Mouse (Mus musculus) kidney, adult 11 months (tissue): ENCODE measurements around the gene Dock6.
"Not testable (repeated sequence)": the region's sequence is repeated elsewhere in the genome, so short reads cannot be mapped to it uniquely, and the experiment has no call there.

Experiments
- DNase-seq: peaks from one replicate; pipeline ENCODE4 v3.0.0; 2022

The Dock6 gene

GRCm38 (mm10) chr9:21803986-21804644, 48.3 kb downstream of the Dock6 start:
- peak; percentile 57 for DNase-seq

GRCm38 (mm10) chr9:21801591-21801990, 50.8 kb downstream of the Dock6 start:
- DNase-seq = no peak

- DNase-seq = no peak
These were observed 51.3 kb downstream of the Dock6 start for GRCm38 (mm10) chr9:21801121-21801520.

- DNase-seq = no peak
These were observed 53.5 kb downstream of the Dock6 start for GRCm38 (mm10) chr9:21799010-21799350.

DNA sequence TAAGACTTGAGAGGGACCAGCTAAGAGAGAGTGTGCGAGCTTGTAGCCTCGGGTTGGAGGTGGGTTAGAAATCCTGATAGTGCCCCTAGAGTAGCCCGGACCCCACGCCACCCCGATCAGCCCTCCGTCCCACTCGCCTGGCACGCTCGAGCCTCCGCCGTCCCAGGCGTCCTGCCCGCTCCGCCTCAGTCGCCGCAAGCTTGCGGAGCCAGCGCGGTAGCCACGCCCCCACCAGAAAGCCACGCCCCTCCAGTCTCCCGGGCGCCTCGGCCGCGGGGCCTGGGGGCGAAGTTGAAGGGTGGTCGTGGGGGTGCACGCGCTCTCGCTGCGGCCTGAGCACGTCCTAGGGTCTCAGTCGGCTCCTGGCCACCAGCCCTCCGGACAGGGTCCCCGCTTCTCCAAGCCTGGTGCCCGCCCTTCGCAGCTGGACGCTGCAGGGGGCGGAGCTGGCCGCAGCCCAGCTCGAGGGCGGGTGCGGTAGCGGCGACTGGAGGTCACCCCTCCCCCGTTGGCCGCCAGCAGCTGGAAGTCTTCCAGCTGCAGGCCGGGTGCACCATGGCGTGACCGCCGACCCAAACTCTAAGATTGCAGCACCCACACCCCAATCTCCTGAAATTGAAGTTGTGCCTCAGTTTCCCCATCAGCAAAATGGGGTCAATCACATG, 54.0 kb downstream of the Dock6 start, which contains the start of gene Kank2:
Kank2 (minus strand) TSS at position 400 of the 665 bp plus-strand sequence.
- DNase-seq = peak; percentile 84

DNA sequence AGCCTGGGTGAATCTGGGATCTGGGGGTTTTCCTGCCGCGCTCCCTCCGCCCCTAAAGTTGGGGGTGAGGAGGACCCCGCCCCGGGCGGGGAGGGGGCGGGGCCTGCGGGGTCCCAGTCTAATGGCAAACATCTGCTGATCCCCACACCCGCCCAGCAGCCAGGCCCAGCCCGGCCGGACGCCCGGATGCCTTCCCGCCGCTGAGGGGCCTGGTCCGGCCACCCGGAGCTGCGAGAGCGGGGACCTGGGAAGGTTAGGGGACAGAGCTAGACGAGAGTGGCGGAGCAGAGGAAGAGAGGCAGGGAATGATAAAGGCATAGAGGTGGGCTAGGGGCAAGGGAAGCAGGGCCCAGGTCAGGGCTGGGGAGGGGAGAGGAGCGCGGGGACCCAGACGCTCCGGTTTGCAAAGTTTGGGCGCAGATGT, 54.5 kb downstream of the Dock6 start:
- DNase-seq = peak; percentile 54

- no peak for DNase-seq
These were observed 55.5 kb downstream of the Dock6 start for GRCm38 (mm10) chr9:21796919-21797318.

- peak; percentile 27 for DNase-seq
These were observed 56.2 kb downstream of the Dock6 start for GRCm38 (mm10) chr9:21796259-21796658.

GRCm38 (mm10) chr9:21795579-21795978, 56.9 kb downstream of the Dock6 start:
- no peak for DNase-seq

DNA sequence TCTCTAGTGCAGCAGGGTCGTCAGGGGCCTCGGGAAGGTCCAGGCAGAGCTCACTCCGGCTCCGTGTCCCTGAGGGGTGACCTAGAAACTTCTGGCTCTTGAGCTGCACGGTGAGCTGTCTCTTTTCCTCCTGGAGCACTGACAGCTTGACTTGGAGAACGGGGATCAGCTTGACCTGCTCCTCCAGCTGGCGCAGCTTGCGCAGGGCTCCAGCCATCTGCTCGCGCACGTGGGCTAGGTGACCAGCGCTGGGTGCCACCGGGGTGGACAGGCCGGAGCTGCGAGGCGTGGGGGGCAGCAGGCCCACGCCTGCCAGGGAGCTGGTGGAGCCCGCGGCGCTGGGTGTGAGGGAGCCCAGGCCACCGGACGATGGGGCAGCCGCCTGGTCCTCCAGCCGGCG, 57.5 kb downstream of the Dock6 start:
- DNase-seq = no peak

DNA sequence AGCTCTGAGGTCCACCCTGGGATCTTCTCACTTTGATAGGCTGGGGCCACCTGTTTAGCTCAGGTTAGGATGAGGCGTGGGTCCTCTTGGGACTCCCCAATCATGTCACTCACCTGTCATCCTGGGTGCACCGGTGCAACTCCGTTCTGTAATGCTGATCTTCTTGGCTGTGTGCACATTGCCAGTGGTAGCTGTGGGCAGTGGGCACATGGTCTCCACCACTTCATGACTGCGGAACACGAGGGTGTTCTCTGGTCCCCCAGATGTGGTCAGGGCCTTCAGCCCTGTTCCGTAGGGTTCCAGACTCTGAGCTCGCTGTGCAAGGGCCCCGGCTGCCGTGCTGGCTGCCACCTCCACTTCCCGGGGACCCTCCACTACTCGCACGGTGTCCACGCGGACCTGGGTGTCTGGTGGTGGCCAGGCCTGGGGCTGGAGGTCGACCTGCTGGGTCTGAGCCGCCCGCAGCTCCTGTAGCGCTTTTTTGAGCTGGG, 58.0 kb downstream of the Dock6 start:
- DNase-seq = no peak

- not testable (repeated sequence) for DNase-seq
These were observed 58.9 kb downstream of the Dock6 start for GRCm38 (mm10) chr9:21793507-21793906.

- peak; percentile 38 for DNase-seq
These were observed 59.8 kb downstream of the Dock6 start for GRCm38 (mm10) chr9:21792644-21793043.

GRCm38 (mm10) chr9:21791861-21792260, 60.6 kb downstream of the Dock6 start:
- peak; percentile 52 for DNase-seq

DNA sequence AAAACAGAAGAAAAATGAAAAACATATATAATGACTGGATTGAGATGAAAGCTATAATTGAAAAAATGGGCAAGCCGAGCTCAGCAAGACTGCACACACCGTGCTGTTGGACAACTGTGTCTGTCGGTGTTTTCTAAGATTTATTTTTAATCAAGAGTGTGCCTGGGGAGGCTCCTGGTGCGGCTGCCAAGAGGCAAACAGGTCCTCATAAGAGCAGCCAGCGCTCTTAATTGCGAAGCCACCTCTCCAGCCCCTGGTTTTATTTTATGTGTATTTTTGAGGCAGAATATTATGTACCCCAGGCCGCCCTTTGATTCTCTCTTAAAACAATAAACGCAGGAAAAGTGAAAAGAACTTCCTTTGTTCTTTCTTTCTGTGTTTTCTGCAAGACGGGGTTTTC, 64.2 kb downstream of the Dock6 start:
- no peak for DNase-seq

GRCm38 (mm10) chr9:21787654-21788053, 64.8 kb downstream of the Dock6 start:
- no peak for DNase-seq

GRCm38 (mm10) chr9:21786906-21787305, 65.5 kb downstream of the Dock6 start:
- no peak for DNase-seq

GRCm38 (mm10) chr9:21786309-21786708, 66.1 kb downstream of the Dock6 start:
- not testable (repeated sequence) for DNase-seq

GRCm38 (mm10) chr9:21784517-21785307, 67.7 kb downstream of the Dock6 start:
- no peak for DNase-seq

DNA sequence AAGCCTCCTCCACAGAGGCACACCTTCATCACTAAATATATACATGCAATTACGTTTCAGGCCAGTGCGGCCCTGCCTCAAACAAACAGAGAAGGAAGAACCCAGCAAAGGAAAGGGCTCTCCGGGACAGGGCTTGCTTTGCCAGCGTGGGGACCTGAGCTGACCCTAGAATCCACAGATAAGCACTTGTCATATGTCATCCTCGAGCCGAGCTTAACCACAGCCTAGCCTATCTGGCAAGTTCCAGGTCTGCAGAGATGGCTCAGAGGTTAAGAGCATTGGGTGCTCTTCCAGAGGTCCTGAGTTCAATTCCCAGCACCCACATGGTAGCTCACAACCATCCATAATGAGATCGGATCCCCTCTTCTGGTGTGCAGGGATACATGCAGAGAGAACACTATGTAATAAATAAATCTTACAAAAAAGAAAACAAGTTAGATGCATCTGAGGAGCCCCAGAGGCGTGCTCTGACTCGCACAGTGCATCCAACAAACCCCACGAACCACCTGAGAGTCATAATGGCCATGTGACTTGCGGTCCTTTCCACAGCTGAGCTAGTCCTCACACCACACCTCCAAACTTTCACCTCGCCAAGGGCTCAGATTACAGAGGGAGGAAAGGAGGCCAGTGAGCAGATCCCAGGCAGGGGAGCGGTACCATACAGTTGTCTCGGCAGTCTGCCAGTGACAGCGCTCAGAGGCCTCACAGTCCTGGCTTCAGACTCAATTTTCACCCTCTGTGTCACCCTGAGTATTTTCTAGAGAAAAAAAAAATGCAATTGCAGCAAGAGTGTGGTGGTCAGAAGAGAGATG, 70.6 kb downstream of the Dock6 start:
- no peak for DNase-seq

DNA sequence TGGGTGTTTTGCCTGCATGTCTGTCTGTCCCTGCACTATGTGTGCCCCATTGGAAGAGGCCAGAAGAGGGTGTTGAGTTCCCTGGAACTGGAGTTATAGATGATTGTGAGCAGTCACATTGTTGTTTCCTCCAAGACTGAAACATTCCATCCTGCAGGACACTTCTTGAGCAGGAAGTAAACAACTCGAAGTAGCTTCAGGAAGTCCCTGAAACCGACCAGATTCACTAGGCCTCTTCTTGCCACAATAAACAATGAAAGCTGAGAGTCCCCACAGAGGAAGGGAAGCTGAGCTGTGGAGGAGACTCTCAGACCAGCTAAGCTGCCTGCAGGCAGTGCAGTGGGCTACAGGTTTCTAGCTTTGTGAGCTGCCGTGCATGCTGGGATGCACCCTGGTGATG, 74.7 kb downstream of the Dock6 start:
- no peak for DNase-seq

- no peak for DNase-seq
These were observed 78.1 kb downstream of the Dock6 start for GRCm38 (mm10) chr9:21774353-21774752.

- DNase-seq = not testable (repeated sequence)
These were observed 79.0 kb downstream of the Dock6 start for GRCm38 (mm10) chr9:21773396-21773795.
